Mouse (Mus musculus): ENCODE measurements at regions not wholly inside any gene's neighbourhood (a gene's known extent, or its start where the extent isn't known, plus 50 kb on each side); places are given as distances from the start of the nearest gene placed in this dataset.

- DNase-seq = no peak
These were observed 153.2 kb upstream of the Cypt2 start for GRCm38 (mm10) chrX:105346420-105346819.

GRCm38 (mm10) chrX:105366284-105366683 lies 133.3 kb upstream of the Cypt2 start:
- DNase-seq = no peak
- intact Hi-C loops (cut with DNase I) = no loop called here

More at GRCm38 (mm10) chrX:105346420-105346819, 153.2 kb upstream of the Cypt2 start:
- intact Hi-C loops (cut with DNase I) = no loop called here

GRCm38 (mm10) chrX:105367979-105368378 lies 131.6 kb upstream of the Cypt2 start:
- DNase-seq = no peak
- intact Hi-C loops (cut with DNase I) = no loop called here

- intact Hi-C loops (cut with DNase I) = no loop called here
- DNase-seq = no peak
These were observed 109.1 kb upstream of the Cypt2 start for GRCm38 (mm10) chrX:105390506-105390905.

GRCm38 (mm10) chrX:105391029-105391428 lies 108.5 kb upstream of the Cypt2 start:
- DNase-seq = no peak
- intact Hi-C loops (cut with DNase I) = no loop called here

- intact Hi-C loops (cut with DNase I) = no loop called here
These were observed 107.7 kb upstream of the Cypt2 start for GRCm38 (mm10) chrX:105391680-105392462.

GRCm38 (mm10) chrX:105393259-105393658 lies 106.3 kb upstream of the Cypt2 start:
- peak in 1 of 2 experiments; percentile 3 for DNase-seq
- intact Hi-C loops (cut with DNase I) = no loop called here

More at GRCm38 (mm10) chrX:105391680-105392462, 107.7 kb upstream of the Cypt2 start:
- no peak for DNase-seq

GRCm38 (mm10) chrX:105413351-105413750 lies 86.2 kb upstream of the Cypt2 start:
- no peak for DNase-seq

GRCm38 (mm10) chrX:105420976-105421375 lies 78.6 kb upstream of the Cypt2 start:
- peak; percentile 2 to 14 for DNase-seq
- intact Hi-C loops (cut with DNase I) = no loop called here

More at GRCm38 (mm10) chrX:105413351-105413750, 86.2 kb upstream of the Cypt2 start:
- intact Hi-C loops (cut with DNase I) = no loop called here

Small RNAs in the stretch of these regions (microRNA-seq; reads per million reads assigned to microRNA genes)
- gene Mir325 (ENCODE audit: borderline number of aligned reads in 2 of 2) = 0 to 1.4 reads per million in 2 experiments
